Mouse (Mus musculus): ENCODE data around the gene Tectb. TPM values are rescaled to one million over a fixed set of nuclear protein-coding genes. Genes with fewer than 3 reads are reported as not detected.

The Tectb gene
- total and polyA plus RNA-seq, 3 experiments: not detected

GRCm38 (mm10) chr19:55177143-55177542, 3.4 kb upstream of the Tectb start:
- H3K4me1 ChIP-seq (ENCODE audit: control insufficient read depth in 1 of 2, insufficient read depth in 2 of 2, low read length in 2 of 2): no peaks in the 10 kb centered on the region
- H3K9ac ChIP-seq (ENCODE audit: control insufficient read depth, low read depth, low read length, poor library complexity, severe bottlenecking): no peak overlapping the region
- no peaks in the 10 kb centered on the region for H3K36me3 ChIP-seq (ENCODE audit: control insufficient read depth in 1 of 2, insufficient read depth in 2 of 2, low read length in 2 of 2)
- TF ChIP-seq ZMIZ1 (IDR thresholded peaks at IDR 0.05; ENCODE audit: low read depth, low read length) (no peak), MAFK (IDR thresholded peaks at IDR 0.05; ENCODE audit: borderline replicate concordance, low read depth, low read length) (no peak), ZC3H11A (IDR thresholded peaks at IDR 0.05; ENCODE audit: low read depth, low read length) (no peak), KAT2A (conservative IDR thresholded peaks at IDR 0.05; ENCODE audit: low read depth, low read length) (no peak), GATA1 (IDR thresholded peaks at IDR 0.05; ENCODE audit: low read depth, low read length) (no peak), CTCF (IDR thresholded peaks at IDR 0.05 in 2 of 3, conservative IDR thresholded peaks at IDR 0.05 in 1 of 3; ENCODE audit: control insufficient read depth in 1 of 3, insufficient read depth in 1 of 3, low read depth in 2 of 3, low read length in 3 of 3, poor library complexity in 1 of 3, severe bottlenecking in 1 of 3) (no peak), NELFE (IDR thresholded peaks at IDR 0.05; ENCODE audit: low read depth, low read length) (no peak), MYB (IDR thresholded peaks at IDR 0.05; ENCODE audit: low read depth, low read length) (no peak), TBP (IDR thresholded peaks at IDR 0.05; ENCODE audit: low read depth, low read length) (no peak), USF2 (IDR thresholded peaks at IDR 0.05; ENCODE audit: borderline replicate concordance in 1 of 2, insufficient read depth in 1 of 2, low read depth in 1 of 2, low read length in 2 of 2) (no peak), MEF2A (IDR thresholded peaks at IDR 0.05; ENCODE audit: extremely low read depth, insufficient replicate concordance, low read depth, low read length, poor library complexity, severe bottlenecking) (no peak), MAX (IDR thresholded peaks at IDR 0.05; ENCODE audit: low read length) (no peak), ZKSCAN1 (IDR thresholded peaks at IDR 0.05; ENCODE audit: low read depth, low read length) (no peak), CHD2 (IDR thresholded peaks at IDR 0.05; ENCODE audit: low read length) (no peak)
- H3K9me3 ChIP-seq (replicated peaks; ENCODE audit: insufficient read depth, low read length): no peaks in the 10 kb centered on the region
- no peak overlapping the region for H3K4me3 ChIP-seq (ENCODE audit: control insufficient read depth in 1 of 2, insufficient read depth in 1 of 2, low read depth in 2 of 2, low read length in 2 of 2)
- no peak overlapping the region for H3K27ac ChIP-seq (ENCODE audit: control insufficient read depth, low read depth, low read length)
- no peaks in the 10 kb centered on the region for H3K79me2 ChIP-seq (ENCODE audit: control insufficient read depth, insufficient read depth, low read length, poor library complexity)
- no peak for DNase-seq (ENCODE audit: low read depth, low spot score)
- H3K27me3 ChIP-seq (ENCODE audit: control insufficient read depth in 1 of 2, insufficient read depth in 2 of 2, low read length in 2 of 2): peaks cover 1 to 11% of the 10 kb centered on the region in 2 experiments; a peak in 2 of 4 replicates

GRCm38 (mm10) chr19:55184442-55184841, 3.9 kb downstream of the Tectb start:
- Histone ChIP-seq H3K9me3 (replicated peaks; ENCODE audit: insufficient read depth, low read length) (no peaks in the 10 kb centered on the region), H3K27ac (ENCODE audit: control insufficient read depth, low read depth, low read length) (no peak overlapping the region), H3K36me3 (ENCODE audit: control insufficient read depth in 1 of 2, insufficient read depth in 2 of 2, low read length in 2 of 2) (no peaks in the 10 kb centered on the region), H3K4me1 (ENCODE audit: control insufficient read depth in 1 of 2, insufficient read depth in 2 of 2, low read length in 2 of 2) (no peaks in the 10 kb centered on the region), H3K27me3 (ENCODE audit: control insufficient read depth in 1 of 2, insufficient read depth in 2 of 2, low read length in 2 of 2) (peaks cover 4 to 8% of the 10 kb centered on the region in 2 experiments), H3K9ac (ENCODE audit: control insufficient read depth, low read depth, low read length, poor library complexity, severe bottlenecking) (no peak overlapping the region), H3K4me3 (ENCODE audit: control insufficient read depth in 1 of 2, insufficient read depth in 1 of 2, low read depth in 2 of 2, low read length in 2 of 2) (no peak overlapping the region), H3K79me2 (ENCODE audit: control insufficient read depth, insufficient read depth, low read length, poor library complexity) (no peaks in the 10 kb centered on the region)
- TF ChIP-seq POLR2A (IDR thresholded peaks at IDR 0.05; ENCODE audit: control insufficient read depth in 1 of 2, insufficient read depth in 1 of 2, low read depth in 1 of 2, low read length in 2 of 2, poor library complexity in 1 of 2): no peak
- no peak for TF ChIP-seq MYB (IDR thresholded peaks at IDR 0.05; ENCODE audit: low read depth, low read length)
- no peak for TF ChIP-seq POLR2AphosphoS2 (IDR thresholded peaks at IDR 0.05; ENCODE audit: low read length)
- no peak for TF ChIP-seq CHD2 (IDR thresholded peaks at IDR 0.05; ENCODE audit: low read length)
- TF ChIP-seq CTCF (IDR thresholded peaks at IDR 0.05 in 2 of 3, conservative IDR thresholded peaks at IDR 0.05 in 1 of 3; ENCODE audit: control insufficient read depth in 1 of 3, insufficient read depth in 1 of 3, low read depth in 2 of 3, low read length in 3 of 3, poor library complexity in 1 of 3, severe bottlenecking in 1 of 3): no peak
- TF ChIP-seq NELFE (IDR thresholded peaks at IDR 0.05; ENCODE audit: low read depth, low read length): no peak
- TF ChIP-seq GABPA (IDR thresholded peaks at IDR 0.05; ENCODE audit: low read depth, low read length): no peak
- no peak for TF ChIP-seq SIN3A (IDR thresholded peaks at IDR 0.05; ENCODE audit: low read length)
- no peak for TF ChIP-seq E2F4 (IDR thresholded peaks at IDR 0.05; ENCODE audit: borderline replicate concordance, low read depth, low read length)
- no peak for DNase-seq (ENCODE audit: low read depth, low spot score)

Measured in MEL (cell line).